Mouse (Mus musculus) liver, embryonic 13.5 days (tissue): Measurements from ENCODE around the gene Spata18. TPM values are rescaled to one million over a fixed set of nuclear protein-coding genes. Genes with fewer than 3 reads are reported as not detected.

Experiments
- ATAC-seq: fragments of 200-750 bp; cut with Nextera tagmentation; 2 replicates; pipeline ENCODE4 v1.8.0; 2017; ENCODE audit warnings: low read depth, mild to moderate bottlenecking, moderate number of reproducible peaks, moderate library complexity
- DNase-seq: peaks from one replicate; pipeline ENCODE4 v3.0.0; 2022
- H3K27ac ChIP-seq: fragments of 300-500 bp; sonication (generic); 2 replicates; pipeline ENCODE4 v1.5.1; 2015; ENCODE audit warnings: moderate library complexity, mild to moderate bottlenecking, inconsistent platforms
- H3K27me3 ChIP-seq: fragments of 300-500 bp; sonication (generic); 2 replicates; pipeline ENCODE4 v1.6.1; 2015; ENCODE audit warnings: mild to moderate bottlenecking, inconsistent platforms
- H3K36me3 ChIP-seq: fragments of 300-500 bp; sonication (generic); 2 replicates; pipeline ENCODE4 v1.6.1; 2015; ENCODE audit warnings: mild to moderate bottlenecking, inconsistent platforms
- H3K4me1 ChIP-seq: fragments of 300-500 bp; sonication (generic); replicated peaks from 2 replicates; pipeline ENCODE4 v1.6.1; 2015; ENCODE audit warnings: inconsistent platforms
- H3K4me2 ChIP-seq: fragments of 300-500 bp; sonication (generic); 2 replicates; pipeline ENCODE4 v1.6.1; 2015; ENCODE audit warnings: inconsistent platforms, mild to moderate bottlenecking, moderate library complexity
- H3K4me3 ChIP-seq: fragments of 300-500 bp; sonication (generic); replicated peaks from 2 replicates; pipeline ENCODE4 v1.5.1; 2015; ENCODE audit warnings: mild to moderate bottlenecking, inconsistent platforms
- H3K9ac ChIP-seq: fragments of 300-500 bp; sonication (generic); 2 replicates; pipeline ENCODE4 v1.6.1; 2015; ENCODE audit warnings: mild to moderate bottlenecking, inconsistent platforms
- H3K9me3 ChIP-seq: fragments of 300-500 bp; sonication (generic); replicated peaks from 2 replicates; pipeline ENCODE4 v1.6.1; 2016; ENCODE audit warnings: inconsistent platforms
- WGBS: fragments of 180-500 bp; shearing (Covaris S2); methylation state at CpG from one replicate; pipeline ENCODE4 v1.1.7; 2015; ENCODE audit not compliant: insufficient replicate concordance; 5-methylcytosine and 5-hydroxymethylcytosine counted together
- polyA plus RNA-seq: library from polyadenylated mRNA; unstranded; fragments of >200 nt; fragmentation: Nextera tagmentation; extraction: Ambion mirVana; gene quantifications from 2 replicates; pipeline ENCODE4 v1.2.1, GENCODE M21; 2015

The Spata18 gene
- polyA plus RNA-seq, 1 experiment from 2014 or later: not detected

- Histone ChIP-seq H3K4me1 (peaks cover 8% of the 10 kb centered on the region), H3K27ac (no peak overlapping the region), H3K9me3 (no peaks in the 10 kb centered on the region; the same call in 1 of the 2 replicates), H3K4me2 (0 out of 2 replicates have a peak overlapping the region, but pooled peaks have one; percentile 8), H3K36me3 (0 out of 2 replicates have a peak, but pooled peaks cover 2% of the 10 kb centered on the region), H3K4me3 (no peak overlapping the region), H3K27me3 (no peaks in the 10 kb centered on the region), H3K9ac (no peak overlapping the region)
- WGBS: 7% methylated on average over 5 of the region's 5 CpGs
- peak; percentile 65; the same call in 1 of the 2 replicates for ATAC-seq
- no peak for DNase-seq
Measured at GRCm38 (mm10) chr5:73630141-73630540, 21.0 kb upstream of the Spata18 start.

- H3K36me3 ChIP-seq: 0 out of 2 replicates have a peak, but pooled peaks cover 2% of the 10 kb centered on the region
- H3K27ac ChIP-seq: no peak overlapping the region
- WGBS: 48% methylated on average over 10 of the region's 10 CpGs
- no peak overlapping the region for H3K4me3 ChIP-seq
- no peaks in the 10 kb centered on the region for H3K27me3 ChIP-seq
- DNase-seq: no peak
- peaks cover 8% of the 10 kb centered on the region for H3K4me1 ChIP-seq
- H3K4me2 ChIP-seq: no peak overlapping the region
- H3K9me3 ChIP-seq: no peaks in the 10 kb centered on the region; the same call in 1 of the 2 replicates
- H3K9ac ChIP-seq: no peak overlapping the region
- no peak for ATAC-seq
Measured at GRCm38 (mm10) chr5:73631001-73631558, 20.1 kb upstream of the Spata18 start.

- no peak for ATAC-seq
- 59% methylated on average over 8 of the region's 8 CpGs for WGBS
- Histone ChIP-seq H3K36me3 (0 out of 2 replicates have a peak, but pooled peaks cover 2% of the 10 kb centered on the region), H3K27me3 (no peaks in the 10 kb centered on the region), H3K9me3 (no peaks in the 10 kb centered on the region; the same call in 1 of the 2 replicates), H3K4me3 (no peak within 1 kb of the TSS), H3K27ac (no peak within 1 kb of the TSS), H3K4me1 (peaks cover 8% of the 10 kb centered on the region), H3K9ac (no peak within 1 kb of the TSS), H3K4me2 (no peak within 1 kb of the TSS)
- no peak for DNase-seq
Measured at GRCm38 (mm10) chr5:73632291-73632690, 18.9 kb upstream of the Spata18 start, which contains the start of gene Lrrc66. Lrrc66 (minus strand) TSS chr5:73632526.

GRCm38 (mm10) chr5:73633141-73633540, 18.0 kb upstream of the Spata18 start:
- Histone ChIP-seq H3K27ac (no peak overlapping the region), H3K4me3 (no peak overlapping the region), H3K27me3 (no peaks in the 10 kb centered on the region), H3K4me1 (peaks cover 8% of the 10 kb centered on the region), H3K4me2 (no peak overlapping the region), H3K9me3 (no peaks in the 10 kb centered on the region; the same call in 1 of the 2 replicates), H3K9ac (no peak overlapping the region), H3K36me3 (0 out of 2 replicates have a peak, but pooled peaks cover 2% of the 10 kb centered on the region)
- DNase-seq (peak; percentile 19), ATAC-seq (no peak)
- 41% methylated on average over 8 of the region's 8 CpGs for WGBS

- Histone ChIP-seq H3K27ac (no peak overlapping the region), H3K4me1 (no peaks in the 10 kb centered on the region), H3K9ac (no peak overlapping the region), H3K27me3 (no peaks in the 10 kb centered on the region), H3K4me3 (no peak overlapping the region), H3K9me3 (no peaks in the 10 kb centered on the region; the same call in 1 of the 2 replicates), H3K4me2 (no peak overlapping the region), H3K36me3 (0 out of 2 replicates have a peak, but pooled peaks cover 2% of the 10 kb centered on the region)
- WGBS: 34% methylated on average over 8 of the region's 8 CpGs
- no peak for DNase-seq
- no peak for ATAC-seq
Measured at GRCm38 (mm10) chr5:73637337-73638107, 13.7 kb upstream of the Spata18 start.

- Histone ChIP-seq H3K9ac (no peak overlapping the region), H3K4me3 (no peak overlapping the region), H3K27me3 (peaks cover 8% of the 10 kb centered on the region), H3K9me3 (no peaks in the 10 kb centered on the region), H3K4me1 (no peaks in the 10 kb centered on the region), H3K36me3 (no peaks in the 10 kb centered on the region), H3K4me2 (no peak overlapping the region), H3K27ac (no peak overlapping the region)
- DNase-seq (no peak), ATAC-seq (no peak)
- WGBS: 60% methylated on average over 3 of the region's 3 CpGs
Measured at GRCm38 (mm10) chr5:73641058-73641457, 10.1 kb upstream of the Spata18 start.

- Histone ChIP-seq H3K9me3 (no peaks in the 10 kb centered on the region), H3K9ac (no peak overlapping the region), H3K36me3 (no peaks in the 10 kb centered on the region), H3K27me3 (peaks cover 18% of the 10 kb centered on the region), H3K4me2 (no peak overlapping the region), H3K4me3 (no peak overlapping the region), H3K4me1 (peaks cover 5% of the 10 kb centered on the region), H3K27ac (no peak overlapping the region)
- 53% methylated on average over 4 of the region's 4 CpGs for WGBS
- ATAC-seq: no peak
- no peak for DNase-seq
Measured at GRCm38 (mm10) chr5:73642091-73642490, 9.1 kb upstream of the Spata18 start.

GRCm38 (mm10) chr5:73647261-73647900, 3.8 kb upstream of the Spata18 start, which contains the start of gene Sgcb:
Sgcb (minus strand) TSS chr5:73647790.
- DNase-seq: peak; percentile 55
- ATAC-seq: peak; percentile 77
- H3K27me3 ChIP-seq: peaks cover 70% of the 10 kb centered on the region
- peak within 1 kb of the TSS; percentile 82 for H3K4me2 ChIP-seq
- H3K27ac ChIP-seq: no peak within 1 kb of the TSS
- H3K9ac ChIP-seq: peak within 1 kb of the TSS; percentile 60
- H3K4me1 ChIP-seq: peaks cover 33% of the 10 kb centered on the region
- WGBS: under 1% methylated on average over 61 of the region's 62 CpGs
- H3K9me3 ChIP-seq: no peaks in the 10 kb centered on the region
- H3K4me3 ChIP-seq: peak within 1 kb of the TSS; percentile 66
- no peaks in the 10 kb centered on the region for H3K36me3 ChIP-seq

- 1% methylated on average over 15 of the region's 15 CpGs for WGBS
- ATAC-seq (no peak), DNase-seq (no peak)
- Histone ChIP-seq H3K4me1 (peaks cover 33% of the 10 kb centered on the region), H3K27me3 (peaks cover 88% of the 10 kb centered on the region), H3K27ac (no peak overlapping the region), H3K4me2 (peak overlapping the region; percentile 77), H3K9ac (no peak overlapping the region), H3K9me3 (no peaks in the 10 kb centered on the region), H3K4me3 (peak overlapping the region; percentile 54), H3K36me3 (no peaks in the 10 kb centered on the region)
Measured at GRCm38 (mm10) chr5:73650365-73650964, 714 bp upstream of the Spata18 start.

- no peak for DNase-seq
- WGBS: 2% methylated on average over 4 of the region's 4 CpGs
- Histone ChIP-seq H3K9me3 (no peaks in the 10 kb centered on the region), H3K4me2 (peak overlapping the region; percentile 77), H3K4me1 (peaks cover 30% of the 10 kb centered on the region), H3K36me3 (no peaks in the 10 kb centered on the region), H3K27me3 (peaks cover 75% of the 10 kb centered on the region), H3K9ac (no peak overlapping the region), H3K27ac (no peak overlapping the region), H3K4me3 (peak overlapping the region; percentile 54)
- ATAC-seq: no peak
Measured at GRCm38 (mm10) chr5:73651855-73652201, 649 bp downstream of the Spata18 start.

GRCm38 (mm10) chr5:73666695-73667094, 15.5 kb downstream of the Spata18 start:
- no peaks in the 10 kb centered on the region for H3K4me1 ChIP-seq
- no peak overlapping the region for H3K9ac ChIP-seq
- 61% methylated on average over 2 of the region's 2 CpGs for WGBS
- no peaks in the 10 kb centered on the region for H3K36me3 ChIP-seq
- no peak overlapping the region for H3K27ac ChIP-seq
- H3K4me2 ChIP-seq: no peak overlapping the region
- no peak overlapping the region for H3K4me3 ChIP-seq
- DNase-seq (no peak), ATAC-seq (no peak)
- no peaks in the 10 kb centered on the region for H3K27me3 ChIP-seq
- H3K9me3 ChIP-seq: no peaks in the 10 kb centered on the region
